Mouse (Mus musculus) myocyte (in vitro differentiated cells): ENCODE measurements around the gene Lzts2. TPM values are rescaled to one million over a fixed set of nuclear protein-coding genes. Genes with fewer than 3 reads are reported as not detected.

Experiments
- H3K27me3 ChIP-seq: one replicate; pipeline ENCODE4 v1.6.1; 2011; ENCODE audit not compliant: control insufficient read depth, insufficient read depth, insufficient read length
- H3K36me3 ChIP-seq: one replicate; pipeline ENCODE4 v1.6.1; 2011; ENCODE audit not compliant: control insufficient read depth, insufficient read depth
- H3K4me2 ChIP-seq: one replicate; pipeline ENCODE4 v1.6.1; 2011; ENCODE audit warnings: low read depth, control low read depth
- H3K4me3 ChIP-seq: one replicate; pipeline ENCODE4 v1.5.1; 2011; ENCODE audit warnings: mild to moderate bottlenecking, control low read depth, moderate library complexity
- H3K79me2 ChIP-seq: one replicate; pipeline ENCODE4 v1.6.1; 2011; ENCODE audit not compliant: control insufficient read depth, insufficient read depth
- H3ac ChIP-seq: one replicate; pipeline ENCODE4 v1.6.1; 2011; ENCODE audit not compliant: control insufficient read depth, insufficient read length
- CEBPB ChIP-seq: IDR thresholded peaks from 2 replicates; pipeline ENCODE4 v1.6.1; 2011; ENCODE audit warnings: mild to moderate bottlenecking, moderate library complexity; ENCODE audit not compliant: poor library complexity, insufficient read depth, severe bottlenecking
- E2F4 ChIP-seq: IDR thresholded peaks from one replicate; pipeline ENCODE4 v1.6.1; 2011; ENCODE audit warnings: mild to moderate bottlenecking, control low read depth, moderate library complexity; ENCODE audit not compliant: insufficient read depth
- MAX ChIP-seq: IDR thresholded peaks from one replicate; pipeline ENCODE4 v1.6.1; 2011; ENCODE audit warnings: low read depth, mild to moderate bottlenecking, control low read depth
- MYOD1 ChIP-seq, 3 experiments: IDR thresholded peaks; one replicate each; pipeline ENCODE4 v1.6.1; 2011; ENCODE audit warnings: control low read depth in 2 of 3, low read depth in 2 of 3, mild to moderate bottlenecking in 2 of 3, moderate library complexity in 1 of 3; ENCODE audit not compliant: insufficient read length in 2 of 3, control insufficient read depth in 1 of 3
- MYOG ChIP-seq, 3 experiments: IDR thresholded peaks; one replicate each; pipeline ENCODE4 v1.6.1; 2011; ENCODE audit warnings: control low read depth in 2 of 3, low read depth in 2 of 3, mild to moderate bottlenecking in 2 of 3; ENCODE audit not compliant: insufficient read length in 2 of 3, control insufficient read depth in 1 of 3, insufficient read depth in 1 of 3
- POLR2A ChIP-seq: IDR thresholded peaks from one replicate; pipeline ENCODE4 v1.6.1; 2011; ENCODE audit warnings: low read depth, mild to moderate bottlenecking, control low read depth, moderate library complexity; ENCODE audit not compliant: insufficient read length
- POLR2AphosphoS2 ChIP-seq: IDR thresholded peaks from one replicate; pipeline ENCODE4 v1.6.1; 2011; ENCODE audit warnings: low read depth, control low read depth; ENCODE audit not compliant: insufficient read length
- REST ChIP-seq: IDR thresholded peaks from one replicate; pipeline ENCODE4 v1.6.1; 2011; ENCODE audit warnings: mild to moderate bottlenecking, control low read depth, moderate library complexity; ENCODE audit not compliant: insufficient read depth, insufficient read length
- SRF ChIP-seq: IDR thresholded peaks from one replicate; pipeline ENCODE4 v1.6.1; 2011; ENCODE audit warnings: low read depth; ENCODE audit not compliant: control insufficient read depth, insufficient read length
- TCF12 ChIP-seq: IDR thresholded peaks from one replicate; pipeline ENCODE4 v1.6.1; 2011; ENCODE audit warnings: mild to moderate bottlenecking, control low read depth; ENCODE audit not compliant: poor library complexity, insufficient read depth, severe bottlenecking
- TCF3 ChIP-seq: IDR thresholded peaks from one replicate; pipeline ENCODE4 v1.6.1; 2011; ENCODE audit warnings: low read depth, control low read depth; ENCODE audit not compliant: insufficient read length
- USF1 ChIP-seq: IDR thresholded peaks from one replicate; pipeline ENCODE4 v1.6.1; 2011; ENCODE audit warnings: low read depth, mild to moderate bottlenecking, control low read depth, moderate library complexity
- polyA plus RNA-seq: library from polyadenylated mRNA; unstranded; fragments of >200 nt; fragmentation: generic; extraction: Trizol; gene quantifications from one replicate; pipeline ENCODE4 v1.2.1, GENCODE M21; 2012; ENCODE audit warnings: missing spikeins

The Lzts2 gene
- polyA plus RNA-seq, 1 experiment: 66.1 TPM

DNA sequence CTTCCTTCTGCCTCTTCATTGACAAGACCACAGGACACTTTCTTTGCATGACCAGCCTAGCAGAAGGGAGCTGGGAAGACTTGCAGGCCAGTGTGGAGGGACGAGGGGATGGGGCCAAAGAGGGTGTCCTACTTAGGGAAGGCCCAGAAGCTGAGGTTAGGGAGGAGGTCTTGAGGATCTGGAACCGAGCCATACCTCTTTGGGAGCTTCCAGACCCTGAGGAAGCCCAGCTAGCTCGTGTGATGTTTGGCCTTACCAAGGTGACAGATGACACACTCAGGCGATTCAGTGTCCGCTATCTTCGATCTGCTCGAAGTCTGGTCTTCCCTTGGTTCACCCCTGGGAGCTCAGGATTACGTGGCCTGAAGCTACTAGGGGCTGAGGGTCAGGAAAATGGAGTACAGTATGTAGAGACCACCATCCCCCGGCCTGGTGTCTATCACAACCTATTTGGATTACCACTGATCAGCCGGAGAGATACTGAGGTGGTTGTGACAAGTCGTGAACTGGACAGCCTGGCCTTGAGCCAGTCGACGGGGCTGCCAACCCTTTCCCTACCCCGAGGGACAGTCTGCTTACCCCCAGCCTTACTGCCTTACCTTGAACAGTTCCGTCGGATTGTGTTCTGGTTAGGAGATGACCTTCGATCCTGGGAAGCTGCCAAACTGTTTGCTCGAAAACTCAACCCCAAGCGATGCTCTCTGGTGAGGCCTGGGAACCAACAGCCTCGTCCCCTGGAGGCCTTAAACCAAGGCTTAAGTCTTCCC lies 6.6 kb upstream of the Lzts2 start:
- H3ac ChIP-seq: no peak overlapping the region
- H3K36me3 ChIP-seq: no peaks in the 10 kb centered on the region
- peak overlapping the region; percentile 97 for H3K4me3 ChIP-seq
- H3K4me2 ChIP-seq: peak overlapping the region; percentile 95
- no peak for TF ChIP-seq TCF12
- TF ChIP-seq MYOG (IDR thresholded peaks at IDR 0.05; ENCODE audit: control insufficient read depth in 1 of 3, insufficient read depth in 1 of 3, insufficient read length in 2 of 3, low read depth in 2 of 3): no peak
- no peak for TF ChIP-seq USF1
- no peak for TF ChIP-seq SRF
- TF ChIP-seq POLR2AphosphoS2: no peak
- TF ChIP-seq REST: no peak
- no peaks in the 10 kb centered on the region for H3K27me3 ChIP-seq
- peaks cover 22% of the 10 kb centered on the region for H3K79me2 ChIP-seq

DNA sequence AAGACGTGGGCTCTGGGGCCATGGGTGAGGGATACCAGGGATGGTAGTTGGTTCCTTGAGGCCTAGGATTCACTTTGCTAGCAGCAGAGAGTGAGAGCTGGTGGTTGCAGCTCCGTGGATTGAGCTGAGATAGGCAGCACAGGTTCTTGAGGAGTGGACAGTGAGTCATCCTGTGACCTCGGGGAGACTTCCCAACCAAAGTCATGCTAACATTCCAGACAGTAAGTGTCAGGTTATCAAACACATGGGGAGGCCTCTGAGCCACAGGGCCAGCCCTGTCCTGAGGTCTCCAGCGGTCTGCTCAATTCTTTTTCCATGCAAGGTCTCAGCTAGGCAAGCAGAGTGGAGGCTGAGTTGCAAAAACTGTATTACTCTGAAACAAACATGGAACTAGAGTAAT lies 3.6 kb upstream of the Lzts2 start:
- H3K4me3 ChIP-seq: no peak overlapping the region
- no peak overlapping the region for H3ac ChIP-seq
- H3K4me2 ChIP-seq: peak overlapping the region; percentile 34
- peaks cover 18% of the 10 kb centered on the region for H3K79me2 ChIP-seq
- TF ChIP-seq MYOG (IDR thresholded peaks at IDR 0.05; ENCODE audit: control insufficient read depth in 1 of 3, insufficient read depth in 1 of 3, insufficient read length in 2 of 3, low read depth in 2 of 3) (no peak), MYOD1 (IDR thresholded peaks at IDR 0.05; ENCODE audit: control insufficient read depth in 1 of 3, insufficient read length in 2 of 3, low read depth in 2 of 3) (peak in 1 of 3 experiments; percentile 17)
- H3K36me3 ChIP-seq: no peaks in the 10 kb centered on the region
- no peaks in the 10 kb centered on the region for H3K27me3 ChIP-seq

DNA sequence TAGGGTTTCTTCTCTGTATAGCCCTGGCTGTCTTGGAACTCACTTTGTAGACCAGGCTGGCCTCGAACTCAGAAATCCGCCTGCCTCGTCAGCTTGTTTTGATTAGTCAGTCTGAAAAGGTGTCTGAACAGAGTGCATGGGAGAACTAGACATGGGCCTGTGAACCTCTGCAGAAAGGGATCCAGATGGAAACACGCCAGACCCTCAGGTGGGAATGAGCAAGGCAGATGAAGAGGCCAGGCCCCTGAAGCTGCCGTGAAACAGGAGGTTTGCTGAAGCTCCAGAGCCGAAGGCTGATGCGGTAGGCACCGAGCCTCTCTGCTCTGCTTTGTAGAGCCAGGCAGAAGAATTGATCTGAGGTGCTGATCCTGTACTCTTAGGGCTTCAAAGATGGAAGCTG lies 2.0 kb upstream of the Lzts2 start:
- Histone ChIP-seq H3ac (no peak overlapping the region), H3K4me2 (no peak overlapping the region), H3K36me3 (no peaks in the 10 kb centered on the region), H3K27me3 (no peaks in the 10 kb centered on the region), H3K79me2 (peaks cover 16% of the 10 kb centered on the region), H3K4me3 (no peak overlapping the region)
- TF ChIP-seq TCF12 (no peak), USF1 (no peak), SRF (no peak), E2F4 (no peak), MYOG (IDR thresholded peaks at IDR 0.05; ENCODE audit: control insufficient read depth in 1 of 3, insufficient read depth in 1 of 3, insufficient read length in 2 of 3, low read depth in 2 of 3) (no peak), POLR2A (no peak), REST (no peak), CEBPB (no peak), POLR2AphosphoS2 (no peak), MAX (no peak), TCF3 (no peak), MYOD1 (IDR thresholded peaks at IDR 0.05; ENCODE audit: control insufficient read depth in 1 of 3, insufficient read length in 2 of 3, low read depth in 2 of 3) (no peak)

- peaks cover 12% of the 10 kb centered on the region for H3K79me2 ChIP-seq
- TF ChIP-seq MYOG (IDR thresholded peaks at IDR 0.05; ENCODE audit: control insufficient read depth in 1 of 3, insufficient read depth in 1 of 3, insufficient read length in 2 of 3, low read depth in 2 of 3): no peak
- TF ChIP-seq REST: no peak
- no peak for TF ChIP-seq POLR2A
- TF ChIP-seq E2F4: no peak
- no peak for TF ChIP-seq CEBPB
- TF ChIP-seq USF1: no peak
- no peak for TF ChIP-seq TCF12
- no peak for TF ChIP-seq TCF3
- no peak for TF ChIP-seq SRF
- TF ChIP-seq POLR2AphosphoS2: no peak
- TF ChIP-seq MAX: no peak
- TF ChIP-seq MYOD1 (IDR thresholded peaks at IDR 0.05; ENCODE audit: control insufficient read depth in 1 of 3, insufficient read length in 2 of 3, low read depth in 2 of 3): no peak
- no peak overlapping the region for H3K4me3 ChIP-seq
- no peaks in the 10 kb centered on the region for H3K36me3 ChIP-seq
- no peak overlapping the region for H3ac ChIP-seq
- no peaks in the 10 kb centered on the region for H3K27me3 ChIP-seq
- no peak overlapping the region for H3K4me2 ChIP-seq
Observed at GRCm38 (mm10) chr19:45012636-45013035, 1.6 kb upstream of the Lzts2 start.

- no peaks in the 10 kb centered on the region for H3K27me3 ChIP-seq
- H3K4me2 ChIP-seq: no peak overlapping the region
- no peaks in the 10 kb centered on the region for H3K36me3 ChIP-seq
- H3K4me3 ChIP-seq: no peak overlapping the region
- TF ChIP-seq USF1: no peak
- no peak for TF ChIP-seq MAX
- no peak for TF ChIP-seq MYOD1 (IDR thresholded peaks at IDR 0.05; ENCODE audit: control insufficient read depth in 1 of 3, insufficient read length in 2 of 3, low read depth in 2 of 3)
- TF ChIP-seq POLR2AphosphoS2: no peak
- no peak for TF ChIP-seq REST
- no peak for TF ChIP-seq MYOG (IDR thresholded peaks at IDR 0.05; ENCODE audit: control insufficient read depth in 1 of 3, insufficient read depth in 1 of 3, insufficient read length in 2 of 3, low read depth in 2 of 3)
- TF ChIP-seq E2F4: no peak
- no peak for TF ChIP-seq POLR2A
- TF ChIP-seq SRF: no peak
- no peak for TF ChIP-seq TCF12
- H3ac ChIP-seq: no peak overlapping the region
- peaks cover 14% of the 10 kb centered on the region for H3K79me2 ChIP-seq
Observed at GRCm38 (mm10) chr19:45013581-45014225, 511 bp upstream of the Lzts2 start.
